Mouse (Mus musculus): ENCODE measurements around the gene Gpr146. TPM values are rescaled to one million over a fixed set of nuclear protein-coding genes. Genes with fewer than 3 reads are reported as not detected.

Gpr146 gene
- total RNA-seq, 2 experiments from 2014 or later, result 41.8 to 46.5 TPM

DNA sequence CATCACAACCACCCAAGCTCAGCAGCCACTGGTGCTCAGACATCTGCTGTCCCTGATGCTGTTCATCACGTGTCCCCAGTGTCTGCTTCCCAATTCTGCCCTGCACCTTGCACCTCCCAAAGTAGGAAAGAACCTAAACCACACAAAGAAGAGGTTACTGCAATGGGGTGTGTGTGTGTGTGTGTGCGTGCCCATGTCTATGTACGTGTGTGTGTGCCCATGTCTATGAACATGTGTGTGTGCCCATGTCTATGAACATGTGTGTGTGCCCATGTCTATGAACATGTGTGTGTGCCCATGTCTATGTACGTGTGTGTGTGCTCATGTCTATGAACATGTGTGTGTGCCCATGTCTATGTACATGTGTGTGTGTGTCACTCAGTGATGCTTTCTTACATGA lies 18.0 kb downstream of the Gpr146 start:
- no peak for DNase-seq
- intact Hi-C loops (cut with DNase I), result no loop called here

DNA sequence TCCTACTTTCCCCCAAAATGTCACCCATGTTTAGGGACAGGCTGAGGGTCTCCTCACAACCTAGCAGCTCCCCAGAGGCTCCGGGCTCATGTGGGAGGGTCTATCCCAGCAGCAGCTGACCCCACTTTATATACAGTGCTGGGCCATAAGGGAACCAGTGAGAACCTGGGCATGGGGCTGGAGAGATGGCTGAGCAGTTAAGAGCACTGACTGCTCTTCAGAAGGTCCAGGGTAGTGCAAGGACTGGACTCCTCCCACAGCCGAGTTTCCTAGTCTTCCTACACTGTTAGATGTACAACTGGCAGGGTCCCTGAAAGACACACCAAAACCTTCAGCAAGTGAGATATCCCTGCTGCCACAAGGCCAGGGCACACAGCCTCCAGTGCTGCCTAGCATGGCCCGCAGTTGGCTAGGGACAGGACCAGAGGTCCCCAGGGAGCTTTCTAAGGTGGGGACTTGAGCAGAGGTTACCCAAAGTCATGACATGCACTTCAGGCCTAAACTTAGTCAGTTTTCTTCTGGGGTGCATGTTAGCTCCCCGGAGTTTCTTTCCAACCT lies 19.9 kb downstream of the Gpr146 start:
- DNase-seq, result no peak
- intact Hi-C loops (cut with DNase I), result no loop called here

DNA sequence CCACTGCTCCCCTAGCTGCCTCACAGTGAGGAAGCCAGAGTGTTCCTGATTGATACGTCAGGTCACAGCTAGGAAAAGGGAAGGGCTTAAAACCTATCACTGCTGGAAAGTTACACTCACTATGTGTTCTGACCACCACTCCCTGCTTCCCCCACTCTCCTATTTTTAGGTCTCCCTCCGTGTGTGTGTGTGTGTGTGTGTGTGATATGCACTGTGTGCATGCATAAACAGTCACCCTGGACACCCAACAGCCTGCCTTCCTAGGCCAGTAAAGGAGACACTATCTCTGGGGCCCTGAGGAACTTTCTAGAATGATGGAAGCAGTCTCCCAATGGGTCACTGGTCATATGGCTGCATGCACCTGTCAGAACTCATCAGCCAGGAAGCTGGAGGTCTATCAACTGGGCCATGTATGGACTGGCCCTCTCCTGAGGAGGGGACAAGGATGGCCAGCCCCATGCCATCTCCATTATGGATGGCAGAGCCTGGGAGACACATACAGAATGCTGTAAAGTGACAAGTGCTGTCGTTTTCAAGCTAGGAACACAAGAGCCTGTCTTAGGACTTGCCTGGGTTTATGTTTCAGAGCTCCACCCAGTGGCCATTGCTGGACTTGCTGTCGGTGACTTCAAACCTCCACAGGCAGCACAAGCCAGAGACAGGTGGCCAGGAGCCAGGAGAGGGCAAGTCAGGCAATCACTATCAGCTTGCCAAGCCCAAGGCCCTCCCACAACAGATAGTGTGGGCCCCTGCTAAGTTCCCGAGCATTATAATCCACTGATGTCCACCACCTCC lies 20.7 kb downstream of the Gpr146 start:
- DNase-seq, result peak; percentile 94 to 97
- intact Hi-C loops (cut with DNase I), result loop anchor here (1.0 kb wide), 1 partner anchor 34 kb away; no protein-coding TSS in a partner anchor

DNA sequence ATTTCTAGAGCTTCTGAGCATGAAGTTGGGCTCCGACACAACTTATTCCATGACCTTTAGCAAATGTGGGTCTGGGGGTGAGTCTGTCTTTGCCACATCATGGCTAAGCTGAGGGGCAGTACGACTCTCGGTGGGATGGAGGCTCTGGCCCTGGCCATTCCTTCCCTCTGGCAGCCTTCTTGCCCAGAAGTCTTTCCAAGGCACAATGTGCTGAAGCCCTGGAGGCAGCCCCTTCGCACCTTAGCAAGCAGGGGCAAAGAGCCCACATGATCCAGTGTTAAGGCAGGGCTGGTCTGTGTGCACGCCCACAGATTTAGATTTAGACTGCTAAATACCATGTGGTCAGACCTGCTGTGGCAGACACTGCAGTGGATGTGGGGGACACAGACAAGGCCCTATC lies 21.3 kb downstream of the Gpr146 start:
- DNase-seq, result no peak
- intact Hi-C loops (cut with DNase I), result loop anchor here (1.0 kb wide), 1 partner anchor 34 kb away; no protein-coding TSS in a partner anchor

- intact Hi-C loops (cut with DNase I), result no loop called here
- DNase-seq, result no peak
Observed at GRCm38 (mm10) chr5:139399991-139400390, 22.5 kb downstream of the Gpr146 start.

DNA sequence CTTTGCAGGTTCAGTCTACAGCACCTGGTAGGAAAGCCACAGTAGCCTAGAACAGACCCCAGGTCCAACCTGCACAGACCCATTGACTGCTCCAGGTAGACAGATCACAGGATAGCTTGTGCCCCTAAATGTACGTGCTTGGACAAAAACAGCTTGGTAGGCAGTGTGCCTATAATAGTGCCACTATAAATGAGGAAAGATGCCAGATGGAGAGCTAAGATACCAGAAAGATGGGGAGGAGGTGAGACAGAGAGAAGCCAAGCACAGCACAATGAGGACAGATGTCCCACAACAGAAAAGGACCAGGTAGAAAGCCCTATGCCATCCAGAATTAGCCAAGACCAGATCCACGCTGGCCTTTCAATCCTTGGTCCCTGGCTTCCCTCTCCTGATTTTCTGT lies 24.6 kb downstream of the Gpr146 start:
- intact Hi-C loops (cut with DNase I), result no loop called here
- no peak for DNase-seq

- intact Hi-C loops (cut with DNase I), result no loop called here
- no peak for DNase-seq
Observed at GRCm38 (mm10) chr5:139403692-139404260, 26.3 kb downstream of the Gpr146 start.

GRCm38 (mm10) chr5:139404801-139405401 lies 27.4 kb downstream of the Gpr146 start, which contains the start of gene C130050O18Rik:
C130050O18Rik (plus strand) TSS chr5:139405280.
- intact Hi-C loops (cut with DNase I), result no loop called here
- DNase-seq, result no peak

DNA sequence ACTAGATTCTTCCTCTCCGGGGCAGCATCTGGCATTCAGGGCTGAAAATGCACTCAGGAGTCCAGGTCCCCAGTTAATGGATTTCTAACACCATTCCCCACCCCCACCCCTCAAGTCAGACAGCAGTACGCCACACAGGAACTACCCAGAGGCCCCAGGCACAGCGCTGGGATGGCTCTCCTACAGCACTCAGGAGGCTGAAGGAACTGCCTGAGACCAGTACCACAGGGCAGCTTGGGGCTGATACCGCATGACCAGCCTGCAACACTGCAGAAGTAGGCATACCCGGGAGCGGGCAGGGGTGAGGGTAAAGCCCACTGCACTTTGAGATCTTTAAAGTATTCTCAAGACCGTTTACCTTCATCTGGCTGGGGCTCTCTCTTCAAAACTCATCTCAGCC lies 28.0 kb downstream of the Gpr146 start:
- DNase-seq, result no peak
- intact Hi-C loops (cut with DNase I), result no loop called here

DNA sequence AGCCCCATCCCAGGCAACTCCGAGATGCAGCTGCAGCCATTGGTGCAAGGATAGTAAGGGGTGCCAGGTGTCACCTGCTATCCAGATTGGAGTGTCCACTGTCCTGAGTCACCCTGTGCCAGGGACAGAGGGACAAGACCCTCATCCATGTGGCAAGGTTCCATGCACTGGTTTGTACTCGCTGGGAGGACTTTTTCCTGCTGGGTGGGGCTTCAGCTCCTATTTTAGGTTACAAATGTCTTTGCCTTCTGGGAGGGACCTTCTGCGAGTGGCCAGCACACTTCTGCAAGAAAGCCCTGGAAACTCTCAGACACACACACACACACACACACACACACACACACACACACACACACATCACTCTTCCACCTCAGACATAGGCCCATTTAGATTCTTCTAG lies 28.5 kb downstream of the Gpr146 start:
- intact Hi-C loops (cut with DNase I), result no loop called here
- DNase-seq, result no peak

- peak; percentile 60 to 63 for DNase-seq
Observed at GRCm38 (mm10) chr5:139407121-139407885, 29.8 kb downstream of the Gpr146 start.

GRCm38 (mm10) chr5:139408511-139408910 lies 31.0 kb downstream of the Gpr146 start:
- intact Hi-C loops (cut with DNase I), result no loop called here

More at GRCm38 (mm10) chr5:139407121-139407885, 29.8 kb downstream of the Gpr146 start:
- intact Hi-C loops (cut with DNase I), result no loop called here

DNA sequence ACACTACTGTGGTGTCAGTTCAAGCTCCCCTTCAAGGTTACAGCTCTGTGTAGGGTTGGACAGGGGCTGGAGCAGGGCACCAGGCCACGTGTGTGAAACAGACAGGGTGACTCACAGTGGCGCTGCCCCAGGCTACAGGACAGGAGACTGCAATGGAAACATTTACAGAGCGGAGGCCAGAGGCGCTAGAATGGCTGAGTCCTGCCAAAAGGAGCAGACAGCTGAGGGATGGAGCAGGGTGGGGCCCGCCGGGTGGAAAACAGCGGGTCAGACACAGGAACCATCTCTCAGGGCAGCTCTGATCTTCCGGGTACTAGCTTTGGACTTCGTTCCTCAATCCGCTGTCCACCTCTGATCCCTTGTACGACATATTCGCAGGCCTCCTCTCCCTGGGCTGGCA lies 31.9 kb downstream of the Gpr146 start:
- intact Hi-C loops (cut with DNase I), result no loop called here
- DNase-seq, result peak; percentile 73 to 78

More at GRCm38 (mm10) chr5:139408511-139408910, 31.0 kb downstream of the Gpr146 start:
- DNase-seq, result no peak

GRCm38 (mm10) chr5:139410056-139410455 lies 32.6 kb downstream of the Gpr146 start:
- no peak for DNase-seq
- intact Hi-C loops (cut with DNase I), result no loop called here

- no peak for DNase-seq
- intact Hi-C loops (cut with DNase I), result no loop called here
Observed at GRCm38 (mm10) chr5:139411117-139411516, 33.6 kb downstream of the Gpr146 start.

DNA sequence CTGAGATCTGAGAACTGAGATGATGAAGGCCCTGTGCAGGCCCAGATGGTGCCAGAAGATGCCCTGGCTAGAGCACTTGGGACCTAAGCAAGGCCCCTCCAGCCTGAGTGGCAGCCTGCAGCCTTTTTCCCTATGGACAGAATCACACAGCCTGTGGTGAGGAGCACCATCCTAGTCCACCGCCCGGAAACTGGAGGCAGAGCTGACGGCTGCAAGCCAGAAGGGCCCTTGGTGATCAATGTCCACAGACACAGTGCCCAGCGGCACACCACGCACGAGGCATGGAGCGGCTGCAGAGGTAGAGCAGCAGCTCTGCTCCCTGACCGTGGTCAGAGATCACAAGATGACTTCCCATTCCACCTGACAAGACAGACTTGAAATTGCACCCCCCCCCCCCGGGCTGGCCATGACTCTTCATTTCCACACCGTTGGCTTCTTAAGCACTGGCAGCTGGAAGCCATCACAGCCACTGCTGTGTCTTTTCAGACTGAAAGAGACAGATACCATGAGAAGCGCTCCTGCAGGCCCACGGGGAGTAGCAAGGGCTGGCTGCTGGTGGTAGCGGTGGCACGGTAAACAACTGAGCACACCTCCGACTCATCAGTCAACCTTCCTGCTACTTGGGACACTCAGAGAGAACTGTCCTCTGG lies 34.3 kb downstream of the Gpr146 start:
- intact Hi-C loops (cut with DNase I), result no loop called here

GRCm38 (mm10) chr5:139413545-139413944 lies 36.0 kb downstream of the Gpr146 start:
- intact Hi-C loops (cut with DNase I), result no loop called here
- no peak for DNase-seq

More for the DNA sequence above, 34.3 kb downstream of the Gpr146 start:
- no peak for DNase-seq

- DNase-seq, result no peak
- intact Hi-C loops (cut with DNase I), result no loop called here
Observed at GRCm38 (mm10) chr5:139415001-139415400, 37.5 kb downstream of the Gpr146 start.

GRCm38 (mm10) chr5:139416942-139417341 lies 39.4 kb downstream of the Gpr146 start:
- intact Hi-C loops (cut with DNase I), result no loop called here
- no peak for DNase-seq

GRCm38 (mm10) chr5:139417480-139417879 lies 40.0 kb downstream of the Gpr146 start:
- intact Hi-C loops (cut with DNase I), result no loop called here
- no peak for DNase-seq
